Mouse (Mus musculus) forebrain, embryonic 14.5 days (tissue): ENCODE results near the gene Unc119. TPM values are rescaled to one million over a fixed set of nuclear protein-coding genes. Genes with fewer than 3 reads are reported as not detected.

Experiments used
- ATAC-seq: fragments of 200-750 bp; cut with Nextera tagmentation; 2 replicates; pipeline ENCODE4 v1.8.0; 2017; ENCODE audit warnings: mild to moderate bottlenecking, moderate library complexity
- DNase-seq: peaks from one replicate; pipeline ENCODE4 v3.0.0-alpha.2; 2015; ENCODE audit warnings: low spot score
- H3K27ac ChIP-seq: fragments of 300-500 bp; sonication (generic); 2 replicates; pipeline ENCODE4 v1.5.1; 2014; ENCODE audit warnings: low read depth, mild to moderate bottlenecking, control low read depth, low read length, moderate library complexity
- H3K27me3 ChIP-seq: fragments of 300-500 bp; sonication (generic); replicated peaks from 2 replicates; pipeline ENCODE4 v1.6.1; 2014; ENCODE audit warnings: low read length, control low read depth, mixed read lengths; ENCODE audit not compliant: control insufficient read depth, insufficient read depth
- H3K36me3 ChIP-seq: fragments of 300-500 bp; sonication (generic); 2 replicates; pipeline ENCODE4 v1.6.1; 2014; ENCODE audit warnings: low read length, control low read depth; ENCODE audit not compliant: control insufficient read depth, insufficient read depth
- H3K4me1 ChIP-seq: fragments of 300-500 bp; sonication (generic); 2 replicates; pipeline ENCODE4 v1.6.1; 2014; ENCODE audit warnings: antibody characterized with exemption, low read length, control low read depth; ENCODE audit not compliant: control insufficient read depth, insufficient read depth
- H3K4me2 ChIP-seq: fragments of 300-500 bp; sonication (generic); 2 replicates; pipeline ENCODE4 v1.6.1; 2014; ENCODE audit warnings: mild to moderate bottlenecking, control low read depth, low read length
- H3K4me3 ChIP-seq: fragments of 300-500 bp; sonication (generic); 2 replicates; pipeline ENCODE4 v1.5.1; 2014; ENCODE audit warnings: low read depth, low read length, control low read depth
- H3K9ac ChIP-seq: fragments of 300-500 bp; sonication (generic); 2 replicates; pipeline ENCODE4 v1.6.1; 2014; ENCODE audit warnings: mild to moderate bottlenecking, low read length, control low read depth, moderate library complexity
- H3K9me3 ChIP-seq: fragments of 300-500 bp; sonication (generic); replicated peaks from 2 replicates; pipeline ENCODE4 v1.6.1; 2016; ENCODE audit warnings: low read length, control low read depth, mixed read lengths; ENCODE audit not compliant: control insufficient read depth
- WGBS: fragments of 180-500 bp; shearing (Covaris S2); extraction: QIAGEN DNeasy Blood & Tissue Kit; methylation state at CpG from one replicate; pipeline ENCODE4 v1.1.7; 2014; 5-methylcytosine and 5-hydroxymethylcytosine counted together
- polyA plus RNA-seq: library from polyadenylated mRNA; unstranded; fragments of >200 nt; fragmentation: Nextera tagmentation; extraction: Ambion mirVana; gene quantifications from 2 replicates; pipeline ENCODE4 v1.2.1, GENCODE M21; 2014

The Unc119 gene
- polyA plus RNA-seq, 1 experiment from 2014 or later: 72.5 TPM

- H3K9me3 ChIP-seq: no peaks in the 10 kb centered on the region
Measured at GRCm38 (mm10) chr11:78322076-78322831, 21.0 kb upstream of the Unc119 start.

GRCm38 (mm10) chr11:78322860-78323259 is 20.4 kb upstream of the Unc119 start, which contains the start of gene Aldoc:
Aldoc (plus strand) TSS chr11:78322968.
- WGBS: 3% methylated on average over 15 of the region's 15 CpGs
- DNase-seq: peak; percentile 90
- Histone ChIP-seq H3K27me3 (no peaks in the 10 kb centered on the region), H3K27ac (peak within 1 kb of the TSS; percentile 81), H3K9ac (peak within 1 kb of the TSS; percentile 47; the same call in 1 of the 2 replicates), H3K36me3 (peaks cover 46% of the 10 kb centered on the region), H3K4me1 (peaks cover 10% of the 10 kb centered on the region), H3K9me3 (no peaks in the 10 kb centered on the region), H3K4me2 (peak within 1 kb of the TSS; percentile 46), H3K4me3 (peak within 1 kb of the TSS; percentile 21)
- peak; percentile 86 for ATAC-seq

More at GRCm38 (mm10) chr11:78322076-78322831, 21.0 kb upstream of the Unc119 start:
- no peak overlapping the region for H3K4me3 ChIP-seq
- ATAC-seq (peak; percentile 78), DNase-seq (peak; percentile 80)
- peaks cover 10% of the 10 kb centered on the region for H3K4me1 ChIP-seq
- WGBS: 10% methylated on average over 2 of the region's 2 CpGs
- H3K4me2 ChIP-seq: peak overlapping the region; percentile 46
- H3K27ac ChIP-seq: peak overlapping the region; percentile 81
- H3K27me3 ChIP-seq: no peaks in the 10 kb centered on the region
- peaks cover 52% of the 10 kb centered on the region for H3K36me3 ChIP-seq
- H3K9ac ChIP-seq: no peak overlapping the region

GRCm38 (mm10) chr11:78324000-78324785 is 19.1 kb upstream of the Unc119 start:
- Histone ChIP-seq H3K27ac (peak overlapping the region; percentile 81; the same call in 1 of the 2 replicates), H3K27me3 (no peaks in the 10 kb centered on the region), H3K4me3 (peak overlapping the region; percentile 21), H3K9ac (no peak overlapping the region), H3K9me3 (no peaks in the 10 kb centered on the region), H3K36me3 (peaks cover 32% of the 10 kb centered on the region), H3K4me1 (peaks cover 13% of the 10 kb centered on the region), H3K4me2 (peak overlapping the region; percentile 46)
- WGBS: 60% methylated on average over 15 of the region's 15 CpGs
- DNase-seq: peak; percentile 82
- ATAC-seq: no peak

GRCm38 (mm10) chr11:78324965-78325364 is 18.3 kb upstream of the Unc119 start:
- DNase-seq (no peak), ATAC-seq (no peak)
- Histone ChIP-seq H3K9ac (no peak overlapping the region), H3K4me1 (peaks cover 15% of the 10 kb centered on the region), H3K27me3 (no peaks in the 10 kb centered on the region), H3K36me3 (peaks cover 25% of the 10 kb centered on the region), H3K4me2 (peak overlapping the region; percentile 46), H3K27ac (no peak overlapping the region; the same call in 1 of the 2 replicates), H3K9me3 (no peaks in the 10 kb centered on the region), H3K4me3 (peak overlapping the region; percentile 21; the same call in 1 of the 2 replicates)
- WGBS: 87% methylated on average over 12 of the region's 12 CpGs

- DNase-seq (no peak), ATAC-seq (no peak)
- Histone ChIP-seq H3K9ac (no peak overlapping the region), H3K4me2 (no peak overlapping the region), H3K4me3 (no peak overlapping the region), H3K9me3 (no peaks in the 10 kb centered on the region), H3K36me3 (peaks cover 4% of the 10 kb centered on the region), H3K27ac (no peak overlapping the region), H3K4me1 (peaks cover 13% of the 10 kb centered on the region), H3K27me3 (no peaks in the 10 kb centered on the region)
- 94% methylated on average over 4 of the region's 4 CpGs for WGBS
Measured at GRCm38 (mm10) chr11:78327215-78327614, 16.1 kb upstream of the Unc119 start.

GRCm38 (mm10) chr11:78327634-78328511 is 15.4 kb upstream of the Unc119 start, which contains the start of gene Pigs:
Pigs (plus strand) TSS chr11:78328415.
- Histone ChIP-seq H3K36me3 (peaks cover 11% of the 10 kb centered on the region), H3K9me3 (no peaks in the 10 kb centered on the region), H3K27ac (peak within 1 kb of the TSS; percentile 23; the same call in 1 of the 2 replicates), H3K9ac (peak within 1 kb of the TSS; percentile 87), H3K4me1 (peaks cover 6% of the 10 kb centered on the region), H3K4me2 (peak within 1 kb of the TSS; percentile 87), H3K4me3 (peak within 1 kb of the TSS; percentile 88), H3K27me3 (no peaks in the 10 kb centered on the region)
- DNase-seq: peak; percentile 97
- peak; percentile 97 for ATAC-seq
- WGBS: 13% methylated on average over 37 of the region's 37 CpGs

GRCm38 (mm10) chr11:78328512-78329056 is 14.7 kb upstream of the Unc119 start:
- no peak for DNase-seq
- Histone ChIP-seq H3K4me1 (peaks cover 5% of the 10 kb centered on the region), H3K27ac (peak overlapping the region; percentile 23; the same call in 1 of the 2 replicates), H3K36me3 (peaks cover 18% of the 10 kb centered on the region), H3K4me3 (peak overlapping the region; percentile 88), H3K27me3 (no peaks in the 10 kb centered on the region), H3K9ac (peak overlapping the region; percentile 87), H3K4me2 (peak overlapping the region; percentile 87), H3K9me3 (no peaks in the 10 kb centered on the region)
- peak; percentile 78 for ATAC-seq
- 1% methylated on average over 38 of the region's 41 CpGs for WGBS

- H3K27ac ChIP-seq: no peak overlapping the region
- H3K36me3 ChIP-seq: peaks cover 35% of the 10 kb centered on the region
- no peaks in the 10 kb centered on the region for H3K9me3 ChIP-seq
- H3K4me2 ChIP-seq: no peak overlapping the region
- 96% methylated on average over 12 of the region's 12 CpGs for WGBS
- H3K4me1 ChIP-seq: peaks cover 5% of the 10 kb centered on the region
- no peak overlapping the region for H3K9ac ChIP-seq
- ATAC-seq: no peak
- no peak for DNase-seq
- H3K27me3 ChIP-seq: no peaks in the 10 kb centered on the region
- H3K4me3 ChIP-seq: no peak overlapping the region
Measured at GRCm38 (mm10) chr11:78332676-78333075, 10.6 kb upstream of the Unc119 start.
